Mouse (Mus musculus): ENCODE data around the gene Tead1.

DNA sequence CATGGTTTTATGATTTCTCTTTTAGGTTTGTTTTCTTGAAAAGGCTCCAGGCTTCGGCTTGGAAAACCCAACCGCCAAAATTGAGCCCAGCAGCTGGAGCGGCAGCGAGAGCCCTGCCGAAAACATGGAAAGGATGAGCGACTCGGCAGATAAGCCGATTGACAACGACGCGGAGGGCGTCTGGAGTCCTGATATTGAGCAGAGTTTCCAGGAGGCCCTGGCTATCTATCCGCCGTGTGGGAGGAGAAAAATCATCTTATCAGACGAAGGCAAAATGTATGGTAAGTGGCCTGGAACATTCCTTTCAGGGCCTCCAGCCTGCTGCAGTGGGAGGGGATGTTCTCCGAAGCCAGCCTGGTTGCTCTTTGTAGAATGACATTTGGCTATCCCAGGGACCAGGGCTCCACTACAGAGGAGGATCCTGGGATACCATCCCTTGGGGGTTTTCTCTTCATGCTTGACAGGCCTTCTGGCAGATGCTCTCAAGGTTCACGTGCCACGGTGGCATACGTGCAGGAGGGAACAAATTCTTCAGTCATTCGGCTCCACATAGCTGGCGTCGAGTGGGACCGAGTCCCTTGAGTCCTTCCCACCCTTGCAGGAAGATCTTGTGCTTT lies 80.3 kb downstream of the Tead1 start:
- no peak for TF ChIP-seq CTCF (IDR thresholded peaks at IDR 0.05; ENCODE audit: borderline replicate concordance, insufficient read depth, low read depth, low read length)
- no peak for TF ChIP-seq POLR2A (IDR thresholded peaks at IDR 0.05; ENCODE audit: borderline replicate concordance, insufficient read depth, low read length)
